Mouse (Mus musculus): Measurements from ENCODE around the gene Ncoa4. TPM values are rescaled to one million over a fixed set of nuclear protein-coding genes. Genes with fewer than 3 reads are reported as not detected.

Ncoa4 gene
- polyA plus RNA-seq, 1 experiment from 2014 or later, result 97.2 TPM

DNA sequence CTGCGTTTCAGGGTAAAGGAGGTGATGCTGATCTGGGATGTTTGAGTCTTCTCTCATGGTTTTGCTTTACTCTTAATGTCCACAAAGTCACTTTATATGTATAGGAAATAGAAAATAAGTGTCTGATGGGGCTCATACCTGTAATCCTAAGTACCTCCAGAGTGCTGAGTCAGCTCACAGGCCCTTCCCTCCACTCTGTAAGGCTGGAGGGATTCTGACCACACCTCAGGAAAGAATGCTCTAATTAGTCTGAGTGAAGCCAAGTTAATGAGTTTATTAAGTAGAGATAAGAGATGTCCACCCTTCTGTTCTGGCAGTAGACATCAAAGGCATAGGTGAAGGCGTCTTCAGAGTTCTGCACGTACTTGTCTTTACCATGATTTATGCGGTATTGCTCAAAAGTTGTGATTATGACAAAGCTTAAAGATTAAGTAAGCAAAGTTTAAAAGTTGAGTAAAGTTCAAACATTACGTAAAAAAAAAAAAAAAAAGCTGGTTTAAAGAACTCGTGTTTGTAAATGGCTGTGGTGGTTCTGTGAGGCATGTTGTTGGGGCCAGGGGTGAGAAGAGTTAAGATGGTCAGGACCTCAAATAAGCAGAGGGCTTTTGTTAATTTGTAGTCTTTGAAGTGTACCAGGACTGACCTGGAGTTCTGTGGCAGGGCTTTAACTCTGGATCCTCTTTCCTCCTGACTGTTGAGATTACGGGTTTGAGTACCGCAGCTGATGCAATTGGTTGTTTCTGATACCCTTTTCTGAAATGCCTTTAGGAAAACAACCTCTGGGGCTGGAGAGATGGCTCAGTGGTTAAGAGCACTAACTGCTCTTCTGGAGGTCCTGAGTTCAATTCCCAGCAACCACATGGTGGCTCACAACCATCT, 4.7 kb downstream of the Ncoa4 start:
- H3K9me3 ChIP-seq (replicated peaks; ENCODE audit: low read length), result no peaks in the 10 kb centered on the region
- H3K4me3 ChIP-seq (replicated peaks; ENCODE audit: low read depth, low read length), result no peak overlapping the region
- peak overlapping the region; percentile 88; the same call in 1 of the 2 replicates for H3K27ac ChIP-seq
- 0 out of 2 replicates have a peak, but pooled peaks cover 5% of the 10 kb centered on the region for H3K4me1 ChIP-seq (replicated peaks; ENCODE audit: insufficient read depth, low read length)
- ATAC-seq (replicated peaks; ENCODE audit: low FRiP score, low read depth), result no peak
- no peaks in the 10 kb centered on the region for H3K36me3 ChIP-seq (ENCODE audit: insufficient read depth, low read length)
- DNase-seq (ENCODE audit: low spot score), result no peak
- no peak overlapping the region for H3K9ac ChIP-seq (ENCODE audit: low read depth, low read length)
- no peak for TF ChIP-seq CTCF (IDR thresholded peaks at IDR 0.05; ENCODE audit: low read depth)
- WGBS, result 76% methylated on average over 8 of the region's 8 CpGs
- no peaks in the 10 kb centered on the region for H3K27me3 ChIP-seq (ENCODE audit: insufficient read depth, low read length)
- peak overlapping the region; percentile 92; the same call in 1 of the 2 replicates for H3K4me2 ChIP-seq (ENCODE audit: low read length)

DNA sequence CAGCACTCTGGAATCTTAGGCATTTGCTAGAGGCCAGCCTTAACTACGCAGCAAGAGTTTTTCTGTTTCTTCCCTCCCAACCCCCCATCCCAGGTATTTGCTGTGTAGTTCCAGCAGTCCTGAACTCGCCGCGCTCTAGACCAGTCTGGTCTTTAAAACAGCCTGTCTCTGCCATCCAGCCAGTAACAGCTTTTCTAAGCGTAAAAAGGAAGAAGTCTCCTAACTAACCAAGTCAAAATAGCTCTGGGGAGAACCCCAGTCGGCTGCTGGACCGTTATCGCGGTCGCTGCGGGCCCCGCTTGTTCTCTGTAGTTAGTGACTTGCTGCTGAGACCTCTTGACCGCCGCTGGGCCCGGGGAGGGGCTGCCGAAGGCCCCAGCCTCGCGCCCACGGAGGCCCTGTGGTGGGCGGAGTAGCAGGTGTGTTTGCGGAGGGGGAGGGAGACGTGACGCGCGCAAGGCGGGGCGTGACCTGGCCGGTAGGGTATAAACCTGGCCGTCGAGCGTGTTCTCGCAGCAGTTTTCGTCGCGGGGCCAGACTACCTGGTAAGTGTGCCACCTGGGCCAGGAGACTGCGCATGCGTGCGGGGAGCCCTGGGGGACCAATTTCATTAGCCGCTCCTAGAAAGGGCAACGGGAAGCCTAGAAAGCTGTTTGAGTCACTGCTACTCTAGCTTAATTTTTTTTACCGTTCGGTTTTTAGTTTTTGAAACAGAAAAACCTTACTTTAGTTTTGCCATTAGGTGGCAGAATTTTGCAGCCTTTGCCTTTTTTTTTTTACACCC, 5.8 kb downstream of the Ncoa4 start:
- H3K27ac ChIP-seq, result peak overlapping the region; percentile 88
- no peaks in the 10 kb centered on the region for H3K27me3 ChIP-seq (ENCODE audit: insufficient read depth, low read length)
- H3K4me1 ChIP-seq (replicated peaks; ENCODE audit: insufficient read depth, low read length), result 0 out of 2 replicates have a peak, but pooled peaks cover 3% of the 10 kb centered on the region
- H3K9me3 ChIP-seq (replicated peaks; ENCODE audit: low read length), result no peaks in the 10 kb centered on the region
- H3K36me3 ChIP-seq (ENCODE audit: insufficient read depth, low read length), result no peaks in the 10 kb centered on the region
- peak; percentile 26; the same call in 1 of the 2 replicates for TF ChIP-seq CTCF (IDR thresholded peaks at IDR 0.05; ENCODE audit: low read depth)
- under 1% methylated on average over 42 of the region's 42 CpGs for WGBS
- peak overlapping the region; percentile 92 for H3K4me2 ChIP-seq (ENCODE audit: low read length)
- peak overlapping the region; percentile 46 for H3K4me3 ChIP-seq (replicated peaks; ENCODE audit: low read depth, low read length)
- peak; percentile 91 for ATAC-seq (replicated peaks; ENCODE audit: low FRiP score, low read depth)
- peak; percentile 85 for DNase-seq (ENCODE audit: low spot score)
- peak overlapping the region; percentile 58 for H3K9ac ChIP-seq (ENCODE audit: low read depth, low read length)

DNA sequence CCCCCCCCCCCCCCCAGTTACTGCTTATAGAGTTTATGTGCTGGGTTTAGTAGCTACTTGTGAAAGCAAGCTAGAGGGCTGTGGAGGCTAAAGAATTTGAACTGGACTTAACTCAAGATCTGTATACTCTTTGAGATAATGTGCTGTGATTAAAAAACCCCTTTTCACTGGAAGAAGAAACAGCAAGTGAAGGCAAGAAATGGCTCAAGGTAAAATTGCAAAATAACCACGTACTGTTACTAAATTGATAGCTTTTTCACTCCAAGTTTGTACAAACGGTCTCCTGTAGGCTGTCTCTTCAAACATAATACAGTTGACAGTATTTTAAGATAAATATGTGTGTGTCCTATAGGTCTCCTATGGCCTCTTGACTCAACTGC, 6.4 kb downstream of the Ncoa4 start:
- WGBS, result 50% methylated on average over 2 of the region's 2 CpGs
- peak overlapping the region; percentile 46; the same call in 1 of the 2 replicates for H3K4me3 ChIP-seq (replicated peaks; ENCODE audit: low read depth, low read length)
- no peaks in the 10 kb centered on the region for H3K27me3 ChIP-seq (ENCODE audit: insufficient read depth, low read length)
- TF ChIP-seq CTCF (IDR thresholded peaks at IDR 0.05; ENCODE audit: low read depth), result no peak
- no peaks in the 10 kb centered on the region for H3K4me1 ChIP-seq (replicated peaks; ENCODE audit: insufficient read depth, low read length)
- no peaks in the 10 kb centered on the region for H3K36me3 ChIP-seq (ENCODE audit: insufficient read depth, low read length)
- no peaks in the 10 kb centered on the region for H3K9me3 ChIP-seq (replicated peaks; ENCODE audit: low read length)
- no peak for DNase-seq (ENCODE audit: low spot score)
- peak overlapping the region; percentile 92 for H3K4me2 ChIP-seq (ENCODE audit: low read length)
- H3K27ac ChIP-seq, result 0 out of 2 replicates have a peak overlapping the region, but pooled peaks have one; percentile 88
- no peak for ATAC-seq (replicated peaks; ENCODE audit: low FRiP score, low read depth)
- 0 out of 2 replicates have a peak overlapping the region, but pooled peaks have one; percentile 58 for H3K9ac ChIP-seq (ENCODE audit: low read depth, low read length)

- ATAC-seq (replicated peaks; ENCODE audit: low FRiP score, low read depth), result no peak
- DNase-seq (ENCODE audit: low spot score), result no peak
- Histone ChIP-seq H3K4me3 (replicated peaks; ENCODE audit: low read depth, low read length) (0 out of 2 replicates have a peak overlapping the region, but pooled peaks have one; percentile 46), H3K4me1 (replicated peaks; ENCODE audit: insufficient read depth, low read length) (no peaks in the 10 kb centered on the region), H3K4me2 (ENCODE audit: low read length) (peak overlapping the region; percentile 92), H3K9me3 (replicated peaks; ENCODE audit: low read length) (no peaks in the 10 kb centered on the region), H3K36me3 (ENCODE audit: insufficient read depth, low read length) (no peaks in the 10 kb centered on the region), H3K27me3 (ENCODE audit: insufficient read depth, low read length) (no peaks in the 10 kb centered on the region), H3K9ac (ENCODE audit: low read depth, low read length) (no peak overlapping the region), H3K27ac (no peak overlapping the region)
- TF ChIP-seq CTCF (IDR thresholded peaks at IDR 0.05; ENCODE audit: low read depth), result no peak
- 52% methylated on average over 1 of the region's 1 CpGs for WGBS
These were observed 7.2 kb downstream of the Ncoa4 start for GRCm38 (mm10) chr14:32166840-32167239.

GRCm38 (mm10) chr14:32167326-32167725, 7.7 kb downstream of the Ncoa4 start:
- no peaks in the 10 kb centered on the region for H3K4me1 ChIP-seq (replicated peaks; ENCODE audit: insufficient read depth, low read length)
- ATAC-seq (replicated peaks; ENCODE audit: low FRiP score, low read depth), result no peak
- 83% methylated on average over 5 of the region's 5 CpGs for WGBS
- TF ChIP-seq CTCF (IDR thresholded peaks at IDR 0.05; ENCODE audit: low read depth), result no peak
- no peaks in the 10 kb centered on the region for H3K36me3 ChIP-seq (ENCODE audit: insufficient read depth, low read length)
- H3K9ac ChIP-seq (ENCODE audit: low read depth, low read length), result no peak overlapping the region
- no peaks in the 10 kb centered on the region for H3K27me3 ChIP-seq (ENCODE audit: insufficient read depth, low read length)
- peak overlapping the region; percentile 92; the same call in 1 of the 2 replicates for H3K4me2 ChIP-seq (ENCODE audit: low read length)
- DNase-seq (ENCODE audit: low spot score), result no peak
- no peak overlapping the region for H3K27ac ChIP-seq
- no peaks in the 10 kb centered on the region for H3K9me3 ChIP-seq (replicated peaks; ENCODE audit: low read length)
- H3K4me3 ChIP-seq (replicated peaks; ENCODE audit: low read depth, low read length), result no peak overlapping the region

DNA sequence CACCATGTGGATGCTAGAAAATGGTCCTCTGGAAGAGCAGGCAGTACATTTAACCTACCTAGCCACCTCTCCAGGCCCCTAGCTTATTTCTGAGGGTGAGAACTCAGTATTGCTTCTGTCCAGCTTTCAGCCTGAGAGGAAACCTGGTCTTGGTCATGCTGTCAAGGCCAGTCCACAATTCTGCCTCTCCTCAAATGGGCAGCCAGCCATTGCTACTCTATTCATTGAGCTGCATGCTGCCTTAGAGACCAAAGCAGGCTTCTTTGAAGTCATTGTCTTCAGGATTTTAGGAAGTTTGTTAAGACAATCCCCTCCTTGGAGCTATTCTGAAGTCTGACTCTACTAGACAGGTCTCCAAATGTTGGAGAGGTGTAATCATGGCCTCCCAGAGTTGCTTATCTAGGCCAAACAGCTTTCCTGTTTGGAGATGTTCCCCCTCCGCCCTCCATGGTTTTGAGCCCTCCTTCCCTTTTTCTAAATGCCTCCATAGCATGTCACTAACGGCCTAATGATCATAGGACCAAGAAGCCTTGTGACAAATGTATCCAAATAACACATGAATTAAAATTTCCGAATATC, 9.1 kb downstream of the Ncoa4 start:
- no peak overlapping the region for H3K27ac ChIP-seq
- H3K27me3 ChIP-seq (ENCODE audit: insufficient read depth, low read length), result no peaks in the 10 kb centered on the region
- H3K4me2 ChIP-seq (ENCODE audit: low read length), result no peak overlapping the region
- peaks cover 11% of the 10 kb centered on the region; the same call in 1 of the 2 replicates for H3K36me3 ChIP-seq (ENCODE audit: insufficient read depth, low read length)
- no peak overlapping the region for H3K9ac ChIP-seq (ENCODE audit: low read depth, low read length)
- 83% methylated on average over 3 of the region's 3 CpGs for WGBS
- no peak overlapping the region for H3K4me3 ChIP-seq (replicated peaks; ENCODE audit: low read depth, low read length)
- no peak for ATAC-seq (replicated peaks; ENCODE audit: low FRiP score, low read depth)
- no peak for TF ChIP-seq CTCF (IDR thresholded peaks at IDR 0.05; ENCODE audit: low read depth)
- H3K4me1 ChIP-seq (replicated peaks; ENCODE audit: insufficient read depth, low read length), result no peaks in the 10 kb centered on the region
- no peaks in the 10 kb centered on the region for H3K9me3 ChIP-seq (replicated peaks; ENCODE audit: low read length)
- DNase-seq (ENCODE audit: low spot score), result no peak
